Mouse (Mus musculus) ES-CJ7 (cell line): Measurements from ENCODE around the gene Rnf32.

Experiments used
- DNase-seq: peaks from one replicate; pipeline ENCODE4 v3.0.0; 2011; ENCODE audit warnings: low read depth, low spot score

The Rnf32 gene

GRCm38 (mm10) chr5:29273426-29273825 is 77.6 kb downstream of the Rnf32 start:
- DNase-seq, result no peak

DNA sequence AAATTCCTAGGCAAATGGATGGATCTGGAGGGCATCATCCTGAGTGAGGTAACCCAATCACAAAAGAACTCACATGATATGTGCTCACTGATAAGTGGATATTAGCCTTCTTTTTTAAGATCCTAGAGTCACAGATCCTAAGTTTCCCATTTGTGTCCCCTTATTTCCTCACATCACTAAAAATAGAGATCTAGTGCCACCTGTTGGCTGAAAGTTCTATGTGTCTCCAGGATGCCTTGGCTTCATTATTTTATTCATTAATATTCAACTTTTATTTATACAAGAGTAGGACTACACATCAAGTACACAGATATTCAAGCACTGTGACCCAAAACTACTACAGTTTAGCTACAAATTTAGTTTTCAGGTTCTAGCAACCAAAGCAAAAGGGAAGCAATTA is 79.0 kb downstream of the Rnf32 start:
- DNase-seq, result peak; percentile 21
